Mouse (Mus musculus) cortical plate, adult 2 months (tissue): ENCODE data around the gene Wnt9a. TPM values are rescaled to one million over a fixed set of nuclear protein-coding genes. Genes with fewer than 3 reads are reported as not detected.
"Not testable (repeated sequence)": the region's sequence is repeated elsewhere in the genome, so short reads cannot be mapped to it uniquely, and the experiment has no call there.

Experiments
- H3K27ac ChIP-seq: fragments of 200-500 bp; 2 replicates; pipeline ENCODE4 v1.5.1; 2012; ENCODE audit warnings: low read length, control low read depth, inconsistent platforms; ENCODE audit not compliant: insufficient read depth
- H3K4me1 ChIP-seq: fragments of 200-500 bp; 2 replicates; pipeline ENCODE4 v1.6.1; 2011; ENCODE audit warnings: low read length; ENCODE audit not compliant: control insufficient read depth, insufficient read depth
- H3K4me3 ChIP-seq: fragments of 200-500 bp; 2 replicates; pipeline ENCODE4 v1.5.1; 2011; ENCODE audit warnings: mild to moderate bottlenecking, low read length, control low read depth; ENCODE audit not compliant: insufficient read depth
- CTCF ChIP-seq: fragments of 200-500 bp; IDR thresholded peaks from 2 replicates; pipeline ENCODE4 v1.5.1; 2011; ENCODE audit warnings: mild to moderate bottlenecking, control low read depth, low read length; ENCODE audit not compliant: insufficient read depth; ENCODE audit errors: extremely low read depth
- POLR2A ChIP-seq: fragments of 200-500 bp; IDR thresholded peaks from 2 replicates; pipeline ENCODE4 v1.6.1; 2011; ENCODE audit warnings: mild to moderate bottlenecking, low read length, control low read depth; ENCODE audit not compliant: insufficient read depth; ENCODE audit errors: extremely low read depth
- polyA plus RNA-seq: library from polyadenylated mRNA; depleted of rRNA; stranded (reverse); fragments of >200 nt; gene quantifications from 2 replicates; pipeline ENCODE4 v1.2.3, GENCODE M21; 2012

Wnt9a gene
- polyA plus RNA-seq, 1 experiment, result 15.9 TPM

GRCm38 (mm10) chr11:59346166-59346910 lies 39.6 kb downstream of the Wnt9a start:
- H3K27ac ChIP-seq, result no peak overlapping the region
- no peak for TF ChIP-seq CTCF
- TF ChIP-seq POLR2A, result no peak

GRCm38 (mm10) chr11:59350326-59350725 lies 43.6 kb downstream of the Wnt9a start:
- TF ChIP-seq CTCF (no peak), POLR2A (no peak)
- no peak overlapping the region for H3K27ac ChIP-seq
- H3K4me1 ChIP-seq, result peaks cover 2% of the 10 kb centered on the region; the same call in 1 of the 2 replicates
- H3K4me3 ChIP-seq, result no peak overlapping the region

More at GRCm38 (mm10) chr11:59346166-59346910, 39.6 kb downstream of the Wnt9a start:
- H3K4me3 ChIP-seq, result no peak overlapping the region
- H3K4me1 ChIP-seq, result no peaks in the 10 kb centered on the region

- Histone ChIP-seq H3K4me1 (peaks cover 2% of the 10 kb centered on the region; the same call in 1 of the 2 replicates), H3K27ac (no peak overlapping the region), H3K4me3 (no peak overlapping the region)
- TF ChIP-seq CTCF, result no peak
- no peak for TF ChIP-seq POLR2A
These were observed 48.1 kb downstream of the Wnt9a start for GRCm38 (mm10) chr11:59354793-59355192.

- Histone ChIP-seq H3K4me3 (no peak overlapping the region), H3K4me1 (peaks cover 2% of the 10 kb centered on the region; the same call in 1 of the 2 replicates), H3K27ac (no peak overlapping the region)
- TF ChIP-seq CTCF, result no peak
These were observed 50.2 kb downstream of the Wnt9a start for GRCm38 (mm10) chr11:59356874-59357289.

- TF ChIP-seq POLR2A (no peak), CTCF (no peak)
- Histone ChIP-seq H3K4me3 (no peak overlapping the region), H3K27ac (no peak overlapping the region), H3K4me1 (no peaks in the 10 kb centered on the region)
These were observed 54.6 kb downstream of the Wnt9a start for GRCm38 (mm10) chr11:59361291-59361690.

GRCm38 (mm10) chr11:59364007-59364406 lies 57.3 kb downstream of the Wnt9a start:
- TF ChIP-seq POLR2A (no peak), CTCF (no peak)
- no peaks in the 10 kb centered on the region for H3K4me1 ChIP-seq
- no peak overlapping the region for H3K4me3 ChIP-seq
- no peak overlapping the region for H3K27ac ChIP-seq

- TF ChIP-seq CTCF (no peak), POLR2A (no peak)
- no peak overlapping the region for H3K27ac ChIP-seq
- no peak overlapping the region for H3K4me3 ChIP-seq
- H3K4me1 ChIP-seq, result no peaks in the 10 kb centered on the region
These were observed 57.7 kb downstream of the Wnt9a start for GRCm38 (mm10) chr11:59364417-59364816.

GRCm38 (mm10) chr11:59366031-59366430 lies 59.3 kb downstream of the Wnt9a start:
- no peak overlapping the region for H3K27ac ChIP-seq
- no peak overlapping the region for H3K4me3 ChIP-seq
- H3K4me1 ChIP-seq, result no peaks in the 10 kb centered on the region
- TF ChIP-seq POLR2A, result no peak
- no peak for TF ChIP-seq CTCF

- no peak overlapping the region for H3K27ac ChIP-seq
- no peaks in the 10 kb centered on the region for H3K4me1 ChIP-seq
- H3K4me3 ChIP-seq, result no peak overlapping the region
- TF ChIP-seq CTCF (0 out of 2 replicates have a peak, but pooled peaks have one; percentile 3), POLR2A (no peak)
These were observed 59.9 kb downstream of the Wnt9a start for GRCm38 (mm10) chr11:59366633-59367032.

- H3K4me3 ChIP-seq, H3K27ac ChIP-seq, H3K4me1 ChIP-seq: not testable (repeated sequence)
These were observed 61.2 kb downstream of the Wnt9a start for GRCm38 (mm10) chr11:59367955-59368354.
